Mouse (Mus musculus) hindlimb bud, embryonic 11.5 days (tissue): ENCODE data around the gene Olfr96.

Experiments
- DNase-seq: peaks from one replicate; pipeline ENCODE4 v3.0.0-alpha.2; 2012; ENCODE audit warnings: low read depth, low spot score; ENCODE audit errors: extremely low spot score

Olfr96 gene

DNA sequence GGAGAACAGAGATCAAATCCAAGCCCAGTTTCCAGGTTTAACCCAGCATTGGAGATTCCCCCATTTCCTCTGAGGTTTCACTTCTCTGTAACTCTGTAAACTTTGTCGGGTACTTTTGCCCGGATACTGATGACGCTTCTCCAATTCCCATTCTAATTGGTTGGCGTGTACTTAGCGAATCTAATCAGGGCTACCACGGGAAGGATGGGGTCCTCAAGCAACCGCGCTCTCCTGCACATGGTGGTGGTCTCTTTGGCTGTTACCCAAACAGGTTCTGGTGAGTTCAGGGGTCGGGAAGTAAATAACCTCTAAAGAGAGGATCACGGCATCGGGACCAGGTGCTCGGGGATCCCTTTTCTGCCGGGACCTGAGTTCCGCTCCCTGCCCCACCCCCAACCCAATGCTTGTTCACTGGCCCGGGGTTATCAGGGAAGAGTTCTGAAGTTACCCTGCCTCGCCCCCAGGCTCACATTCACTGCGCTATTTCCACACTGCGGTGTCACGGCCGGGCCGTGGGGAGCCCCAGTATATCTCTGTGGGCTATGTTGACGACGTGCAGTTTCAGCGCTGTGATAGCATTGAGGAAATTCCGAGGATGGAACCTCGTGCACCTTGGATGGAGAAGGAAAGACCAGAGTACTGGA, 50.2 kb downstream of the Olfr96 start, which contains the start of gene H2-M3:
H2-M3 (plus strand) TSS at position 163 of the 644 bp plus-strand sequence.
- peak; percentile 91 for DNase-seq

GRCm38 (mm10) chr17:37270702-37271092, 50.8 kb downstream of the Olfr96 start:
- DNase-seq = no peak

DNA sequence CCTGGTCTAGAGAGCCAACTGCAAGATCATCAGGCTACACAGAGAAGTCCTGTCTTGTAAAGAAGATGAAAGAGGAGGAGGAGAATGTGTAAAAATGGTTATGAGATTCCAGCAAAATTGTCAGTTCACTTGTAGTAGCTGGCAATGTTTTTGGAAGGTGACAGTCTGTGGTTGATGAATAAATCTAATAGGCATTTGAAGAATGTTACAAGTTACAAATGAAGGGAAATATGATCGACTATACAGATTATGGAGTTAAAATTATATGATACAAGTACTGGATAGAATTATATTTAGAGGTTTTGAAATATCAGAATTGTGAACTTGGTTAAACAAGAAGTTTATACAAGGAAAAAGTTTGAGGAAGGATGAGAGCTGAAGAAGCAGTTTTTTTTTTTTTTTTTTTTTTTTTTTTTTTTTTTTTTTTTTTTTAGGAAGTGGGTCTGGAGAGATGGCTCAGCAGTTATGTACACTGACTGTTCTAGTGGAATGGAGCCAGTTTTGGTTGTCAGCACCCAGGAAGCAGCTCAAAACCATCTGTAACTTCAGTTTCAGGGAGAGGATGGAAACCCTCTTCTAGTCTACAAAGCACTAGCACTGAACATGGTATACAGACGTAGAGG, 55.8 kb downstream of the Olfr96 start:
- DNase-seq = no peak
